Mouse (Mus musculus): ENCODE measurements around the gene Ccdc151. TPM values are rescaled to one million over a fixed set of nuclear protein-coding genes. Genes with fewer than 3 reads are reported as not detected.

The Ccdc151 gene
- polyA plus RNA-seq, 1 experiment, result not detected

- Histone ChIP-seq H3K27ac (ENCODE audit: insufficient read depth, low read depth, low read length) (peak overlapping the region; percentile 96), H3K4me1 (ENCODE audit: control insufficient read depth, insufficient read depth, low read length) (peaks cover 20% of the 10 kb centered on the region), H3K4me3 (ENCODE audit: insufficient read depth, low read depth, low read length) (peak overlapping the region; percentile 68)
- 0 out of 2 replicates have a peak, but pooled peaks have one; percentile 18 for TF ChIP-seq CTCF (IDR thresholded peaks at IDR 0.05; ENCODE audit: insufficient read depth, low read depth, low read length)
- TF ChIP-seq POLR2A (IDR thresholded peaks at IDR 0.05; ENCODE audit: insufficient read depth, low read depth, low read length), result no peak
- 2% methylated on average over 18 of the region's 18 CpGs for WGBS
Observed at GRCm38 (mm10) chr9:21955225-21955569, 47.2 kb downstream of the Ccdc151 start.

- peaks cover 19% of the 10 kb centered on the region for H3K4me1 ChIP-seq (ENCODE audit: control insufficient read depth, insufficient read depth, low read length)
- no peak overlapping the region for H3K4me3 ChIP-seq (ENCODE audit: insufficient read depth, low read depth, low read length)
- WGBS, result 57% methylated on average over 3 of the region's 3 CpGs
- TF ChIP-seq POLR2A (IDR thresholded peaks at IDR 0.05; ENCODE audit: insufficient read depth, low read depth, low read length), result no peak
- no peak for TF ChIP-seq CTCF (IDR thresholded peaks at IDR 0.05; ENCODE audit: insufficient read depth, low read depth, low read length)
- H3K27ac ChIP-seq (ENCODE audit: insufficient read depth, low read depth, low read length), result no peak overlapping the region
Observed at GRCm38 (mm10) chr9:21954635-21955034, 47.8 kb downstream of the Ccdc151 start.

GRCm38 (mm10) chr9:21953600-21953999 lies 48.8 kb downstream of the Ccdc151 start:
- no peak for TF ChIP-seq POLR2A (IDR thresholded peaks at IDR 0.05; ENCODE audit: insufficient read depth, low read depth, low read length)
- TF ChIP-seq CTCF (IDR thresholded peaks at IDR 0.05; ENCODE audit: insufficient read depth, low read depth, low read length), result no peak
- Histone ChIP-seq H3K27ac (ENCODE audit: insufficient read depth, low read depth, low read length) (peak overlapping the region; percentile 91), H3K4me3 (ENCODE audit: insufficient read depth, low read depth, low read length) (no peak overlapping the region), H3K4me1 (ENCODE audit: control insufficient read depth, insufficient read depth, low read length) (peaks cover 22% of the 10 kb centered on the region)
- WGBS, result 9% methylated on average over 3 of the region's 3 CpGs

- WGBS, result 72% methylated on average over 3 of the region's 3 CpGs
- no peak for TF ChIP-seq POLR2A (IDR thresholded peaks at IDR 0.05; ENCODE audit: insufficient read depth, low read depth, low read length)
- no peak for TF ChIP-seq CTCF (IDR thresholded peaks at IDR 0.05; ENCODE audit: insufficient read depth, low read depth, low read length)
- Histone ChIP-seq H3K27ac (ENCODE audit: insufficient read depth, low read depth, low read length) (no peak overlapping the region), H3K4me1 (ENCODE audit: control insufficient read depth, insufficient read depth, low read length) (peaks cover 36% of the 10 kb centered on the region), H3K4me3 (ENCODE audit: insufficient read depth, low read depth, low read length) (no peak overlapping the region)
Observed at GRCm38 (mm10) chr9:21951977-21952376, 50.5 kb downstream of the Ccdc151 start.

DNA sequence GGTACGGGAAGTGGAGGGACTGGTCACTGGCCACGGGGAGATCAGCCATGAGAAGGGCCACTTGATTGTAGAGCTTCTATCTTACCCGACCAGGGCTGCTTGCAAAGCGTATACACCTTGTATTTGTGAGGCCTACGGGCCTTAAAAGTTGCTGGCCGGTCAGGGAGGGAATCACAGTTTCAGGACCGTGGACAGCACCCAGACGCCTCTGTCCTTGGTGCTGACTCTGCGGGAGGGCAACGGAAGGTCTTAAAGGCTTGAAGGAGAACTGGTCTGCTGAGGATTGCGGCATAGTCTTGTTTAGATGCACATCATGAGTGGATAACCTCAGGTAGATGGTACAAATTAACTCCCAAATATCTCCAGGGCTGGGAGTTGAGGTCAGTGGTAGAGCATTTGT lies 52.1 kb downstream of the Ccdc151 start:
- H3K4me1 ChIP-seq (ENCODE audit: control insufficient read depth, insufficient read depth, low read length), result peaks cover 36% of the 10 kb centered on the region
- no peak for TF ChIP-seq CTCF (IDR thresholded peaks at IDR 0.05; ENCODE audit: insufficient read depth, low read depth, low read length)
- TF ChIP-seq POLR2A (IDR thresholded peaks at IDR 0.05; ENCODE audit: insufficient read depth, low read depth, low read length), result no peak
- no peak overlapping the region for H3K4me3 ChIP-seq (ENCODE audit: insufficient read depth, low read depth, low read length)
- WGBS, result 37% methylated on average over 11 of the region's 11 CpGs
- no peak overlapping the region for H3K27ac ChIP-seq (ENCODE audit: insufficient read depth, low read depth, low read length)

GRCm38 (mm10) chr9:21948790-21949189 lies 53.6 kb downstream of the Ccdc151 start:
- Histone ChIP-seq H3K27ac (ENCODE audit: insufficient read depth, low read depth, low read length) (no peak overlapping the region), H3K4me3 (ENCODE audit: insufficient read depth, low read depth, low read length) (no peak overlapping the region), H3K4me1 (ENCODE audit: control insufficient read depth, insufficient read depth, low read length) (peaks cover 37% of the 10 kb centered on the region)
- 50% methylated on average over 6 of the region's 6 CpGs for WGBS
- TF ChIP-seq CTCF (IDR thresholded peaks at IDR 0.05; ENCODE audit: insufficient read depth, low read depth, low read length) (no peak), POLR2A (IDR thresholded peaks at IDR 0.05; ENCODE audit: insufficient read depth, low read depth, low read length) (no peak)

DNA sequence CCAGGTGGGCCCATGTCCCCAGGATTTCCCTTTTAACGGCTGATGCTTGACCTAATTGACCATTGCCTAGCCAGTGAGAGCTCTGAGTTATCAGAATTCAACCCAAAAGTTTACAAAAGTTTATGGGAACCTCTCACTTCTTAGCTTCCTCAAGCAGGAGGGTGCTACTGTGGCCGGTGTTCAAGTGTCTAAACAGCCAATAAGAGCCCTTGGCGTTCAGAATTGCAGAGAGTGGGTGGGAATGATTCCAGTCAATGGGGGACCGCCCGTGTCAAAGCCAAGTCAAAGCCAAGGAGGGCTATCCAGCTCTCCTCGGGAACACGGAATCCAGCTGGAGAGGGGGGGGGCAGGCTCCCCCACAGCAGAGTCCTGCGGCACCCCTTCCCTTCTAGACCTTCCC lies 54.3 kb downstream of the Ccdc151 start:
- WGBS, result 35% methylated on average over 8 of the region's 8 CpGs
- no peak overlapping the region for H3K4me3 ChIP-seq (ENCODE audit: insufficient read depth, low read depth, low read length)
- TF ChIP-seq POLR2A (IDR thresholded peaks at IDR 0.05; ENCODE audit: insufficient read depth, low read depth, low read length) (no peak), CTCF (IDR thresholded peaks at IDR 0.05; ENCODE audit: insufficient read depth, low read depth, low read length) (no peak)
- no peak overlapping the region for H3K27ac ChIP-seq (ENCODE audit: insufficient read depth, low read depth, low read length)
- peaks cover 36% of the 10 kb centered on the region for H3K4me1 ChIP-seq (ENCODE audit: control insufficient read depth, insufficient read depth, low read length)

GRCm38 (mm10) chr9:21947540-21948130 lies 54.8 kb downstream of the Ccdc151 start:
- WGBS, result 27% methylated on average over 28 of the region's 28 CpGs
- no peak overlapping the region for H3K4me3 ChIP-seq (ENCODE audit: insufficient read depth, low read depth, low read length)
- TF ChIP-seq POLR2A (IDR thresholded peaks at IDR 0.05; ENCODE audit: insufficient read depth, low read depth, low read length) (no peak), CTCF (IDR thresholded peaks at IDR 0.05; ENCODE audit: insufficient read depth, low read depth, low read length) (no peak)
- H3K27ac ChIP-seq (ENCODE audit: insufficient read depth, low read depth, low read length), result no peak overlapping the region
- peaks cover 31% of the 10 kb centered on the region for H3K4me1 ChIP-seq (ENCODE audit: control insufficient read depth, insufficient read depth, low read length)

- Histone ChIP-seq H3K27ac (ENCODE audit: insufficient read depth, low read depth, low read length) (no peak overlapping the region), H3K4me3 (ENCODE audit: insufficient read depth, low read depth, low read length) (no peak overlapping the region), H3K4me1 (ENCODE audit: control insufficient read depth, insufficient read depth, low read length) (peaks cover 32% of the 10 kb centered on the region)
- 33% methylated on average over 23 of the region's 23 CpGs for WGBS
- TF ChIP-seq POLR2A (IDR thresholded peaks at IDR 0.05; ENCODE audit: insufficient read depth, low read depth, low read length) (no peak), CTCF (IDR thresholded peaks at IDR 0.05; ENCODE audit: insufficient read depth, low read depth, low read length) (no peak)
Observed at GRCm38 (mm10) chr9:21944267-21944666, 58.2 kb downstream of the Ccdc151 start.

- Histone ChIP-seq H3K27ac (ENCODE audit: insufficient read depth, low read depth, low read length) (no peak overlapping the region), H3K4me1 (ENCODE audit: control insufficient read depth, insufficient read depth, low read length) (peaks cover 34% of the 10 kb centered on the region), H3K4me3 (ENCODE audit: insufficient read depth, low read depth, low read length) (no peak overlapping the region)
- no peak for TF ChIP-seq POLR2A (IDR thresholded peaks at IDR 0.05; ENCODE audit: insufficient read depth, low read depth, low read length)
- TF ChIP-seq CTCF (IDR thresholded peaks at IDR 0.05; ENCODE audit: insufficient read depth, low read depth, low read length), result no peak
- 67% methylated on average over 12 of the region's 12 CpGs for WGBS
Observed at GRCm38 (mm10) chr9:21943638-21944037, 58.8 kb downstream of the Ccdc151 start.

Measured in olfactory bulb, adult 2 months (tissue).